Mouse (Mus musculus) ovary, adult 18-20 months (tissue): ENCODE measurements around the gene Dclk2.

Experiments used
- DNase-seq: peaks from one replicate; pipeline ENCODE4 v3.0.0; 2022; ENCODE audit warnings: low spot score, mixed read lengths

The Dclk2 gene

GRCm38 (mm10) chr3:86844804-86845481 is 75.7 kb downstream of the Dclk2 start:
- DNase-seq: no peak

- DNase-seq: no peak
These were observed 78.2 kb downstream of the Dclk2 start for GRCm38 (mm10) chr3:86842461-86842860.

GRCm38 (mm10) chr3:86839606-86840005 is 81.0 kb downstream of the Dclk2 start:
- DNase-seq: no peak

GRCm38 (mm10) chr3:86837386-86837785 is 83.3 kb downstream of the Dclk2 start:
- DNase-seq: no peak

GRCm38 (mm10) chr3:86835180-86835579 is 85.5 kb downstream of the Dclk2 start:
- no peak for DNase-seq

- no peak for DNase-seq
These were observed 86.3 kb downstream of the Dclk2 start for GRCm38 (mm10) chr3:86834341-86834740.

- no peak for DNase-seq
These were observed 87.9 kb downstream of the Dclk2 start for GRCm38 (mm10) chr3:86832591-86833267.

- no peak for DNase-seq
These were observed 88.5 kb downstream of the Dclk2 start for GRCm38 (mm10) chr3:86832115-86832514.

GRCm38 (mm10) chr3:86827506-86827905 is 93.1 kb downstream of the Dclk2 start:
- no peak for DNase-seq

- no peak for DNase-seq
These were observed 99.3 kb downstream of the Dclk2 start for GRCm38 (mm10) chr3:86821383-86821782.

- no peak for DNase-seq
These were observed 100.3 kb downstream of the Dclk2 start for GRCm38 (mm10) chr3:86820344-86820743.

GRCm38 (mm10) chr3:86819372-86819771 is 101.3 kb downstream of the Dclk2 start:
- no peak for DNase-seq

- no peak for DNase-seq
These were observed 102.6 kb downstream of the Dclk2 start for GRCm38 (mm10) chr3:86818001-86818585.

- DNase-seq: peak; percentile 40
These were observed 108.0 kb downstream of the Dclk2 start for GRCm38 (mm10) chr3:86812689-86813088.

- DNase-seq: no peak
These were observed 109.7 kb downstream of the Dclk2 start for GRCm38 (mm10) chr3:86810908-86811307.

- no peak for DNase-seq
These were observed 111.0 kb downstream of the Dclk2 start for GRCm38 (mm10) chr3:86809646-86810045.

- DNase-seq: no peak
These were observed 111.5 kb downstream of the Dclk2 start for GRCm38 (mm10) chr3:86809199-86809598.

GRCm38 (mm10) chr3:86807750-86808467 is 112.7 kb downstream of the Dclk2 start:
- DNase-seq: no peak

- no peak for DNase-seq
These were observed 113.8 kb downstream of the Dclk2 start for GRCm38 (mm10) chr3:86806834-86807233.

- DNase-seq: no peak
These were observed 116.4 kb downstream of the Dclk2 start for GRCm38 (mm10) chr3:86804265-86804664.

- DNase-seq: no peak
These were observed 117.8 kb downstream of the Dclk2 start for GRCm38 (mm10) chr3:86802825-86803224.

- DNase-seq: no peak
These were observed 119.8 kb downstream of the Dclk2 start for GRCm38 (mm10) chr3:86800841-86801240.

GRCm38 (mm10) chr3:86799041-86799440 is 121.6 kb downstream of the Dclk2 start:
- no peak for DNase-seq
